Mouse (Mus musculus) ES-Bruce4 (cell line): ENCODE results near the gene Tescl. TPM values are rescaled to one million over a fixed set of nuclear protein-coding genes. Genes with fewer than 3 reads are reported as not detected.

Source experiments
- H3K27ac ChIP-seq: 2 replicates; pipeline ENCODE4 v1.5.1; 2012; ENCODE audit warnings: low read length, inconsistent platforms; ENCODE audit not compliant: insufficient read depth
- H3K27me3 ChIP-seq: 2 replicates; pipeline ENCODE4 v1.6.1; 2012; ENCODE audit warnings: mild to moderate bottlenecking, low read length, inconsistent platforms; ENCODE audit not compliant: control insufficient read depth, poor library complexity, insufficient read depth, severe bottlenecking
- H3K36me3 ChIP-seq: 2 replicates; pipeline ENCODE4 v1.6.1; 2012; ENCODE audit warnings: inconsistent platforms, mild to moderate bottlenecking, low read length, moderate library complexity; ENCODE audit not compliant: control insufficient read depth, poor library complexity, insufficient read depth, severe bottlenecking
- H3K4me1 ChIP-seq: one replicate; pipeline ENCODE4 v1.8.1; 2011; ENCODE audit warnings: low read length; ENCODE audit not compliant: control insufficient read depth, insufficient read depth
- H3K4me3 ChIP-seq: 2 replicates; pipeline ENCODE4 v1.5.1; 2011; ENCODE audit warnings: low read depth, mild to moderate bottlenecking, low read length
- H3K9ac ChIP-seq: 2 replicates; pipeline ENCODE4 v1.6.1; 2012; ENCODE audit warnings: low read depth, mild to moderate bottlenecking, inconsistent platforms; ENCODE audit not compliant: poor library complexity, severe bottlenecking
- H3K9me3 ChIP-seq: replicated peaks from 2 replicates; pipeline ENCODE4 v1.6.1; 2012; ENCODE audit warnings: mild to moderate bottlenecking, low read length, inconsistent platforms; ENCODE audit not compliant: control insufficient read depth, poor library complexity, insufficient read depth, severe bottlenecking
- CTCF ChIP-seq: IDR thresholded peaks from one replicate; pipeline ENCODE4 v1.8.1; 2011; ENCODE audit warnings: low read depth, low read length
- EP300 ChIP-seq: IDR thresholded peaks from 2 replicates; pipeline ENCODE4 v1.6.1; 2011; ENCODE audit warnings: low read depth, low read length; ENCODE audit not compliant: insufficient read depth
- POLR2A ChIP-seq: IDR thresholded peaks from one replicate; pipeline ENCODE4 v1.8.1; 2011; ENCODE audit warnings: low read length; ENCODE audit not compliant: insufficient read depth
- polyA plus RNA-seq: library from polyadenylated mRNA; stranded (reverse); fragments of >200 nt; gene quantifications from 2 replicates; pipeline ENCODE4 v1.2.4, GENCODE M21; 2011; ENCODE audit warnings: low read depth; ENCODE audit not compliant: missing spikeins, insufficient read depth, insufficient read length

Gene Tescl
- polyA plus RNA-seq, 1 experiment = not detected

GRCm38 (mm10) chr7:24365258-24366014 lies 31.7 kb upstream of the Tescl start:
- Histone ChIP-seq H3K27me3 (no peaks in the 10 kb centered on the region), H3K9me3 (no peaks in the 10 kb centered on the region), H3K36me3 (no peaks in the 10 kb centered on the region), H3K4me3 (no peak overlapping the region), H3K9ac (no peak overlapping the region), H3K4me1 (peaks cover 2% of the 10 kb centered on the region), H3K27ac (no peak overlapping the region)
- TF ChIP-seq EP300 = no peak
- TF ChIP-seq POLR2A = no peak
- no peak for TF ChIP-seq CTCF

GRCm38 (mm10) chr7:24364827-24365226 lies 31.1 kb upstream of the Tescl start:
- Histone ChIP-seq H3K4me1 (peaks cover 2% of the 10 kb centered on the region), H3K27ac (no peak overlapping the region), H3K9ac (no peak overlapping the region), H3K27me3 (no peaks in the 10 kb centered on the region), H3K9me3 (no peaks in the 10 kb centered on the region), H3K36me3 (no peaks in the 10 kb centered on the region), H3K4me3 (no peak overlapping the region)
- TF ChIP-seq EP300 = 0 out of 2 replicates have a peak, but pooled peaks have one; percentile 15
- TF ChIP-seq POLR2A = no peak
- TF ChIP-seq CTCF = peak; percentile 69

- Histone ChIP-seq H3K27ac (no peak overlapping the region), H3K27me3 (no peaks in the 10 kb centered on the region), H3K36me3 (no peaks in the 10 kb centered on the region), H3K4me1 (no peaks in the 10 kb centered on the region), H3K4me3 (no peak overlapping the region), H3K9ac (no peak overlapping the region), H3K9me3 (no peaks in the 10 kb centered on the region)
- TF ChIP-seq POLR2A (no peak), CTCF (peak; percentile 49), EP300 (no peak)
Measured at GRCm38 (mm10) chr7:24363228-24363627, 29.5 kb upstream of the Tescl start.

GRCm38 (mm10) chr7:24361001-24361400 lies 27.3 kb upstream of the Tescl start:
- no peaks in the 10 kb centered on the region for H3K27me3 ChIP-seq
- no peak overlapping the region for H3K9ac ChIP-seq
- no peaks in the 10 kb centered on the region for H3K9me3 ChIP-seq
- no peak overlapping the region for H3K4me3 ChIP-seq
- TF ChIP-seq POLR2A (no peak), CTCF (peak; percentile 34)
- H3K27ac ChIP-seq = no peak overlapping the region
- no peaks in the 10 kb centered on the region for H3K36me3 ChIP-seq
- no peaks in the 10 kb centered on the region for H3K4me1 ChIP-seq

- no peak for TF ChIP-seq EP300
- TF ChIP-seq CTCF = peak; percentile 11
- no peak for TF ChIP-seq POLR2A
- no peak overlapping the region for H3K9ac ChIP-seq
- H3K4me3 ChIP-seq = no peak overlapping the region
- no peaks in the 10 kb centered on the region for H3K27me3 ChIP-seq
- no peaks in the 10 kb centered on the region for H3K36me3 ChIP-seq
- H3K4me1 ChIP-seq = no peaks in the 10 kb centered on the region
- no peak overlapping the region for H3K27ac ChIP-seq
- no peaks in the 10 kb centered on the region for H3K9me3 ChIP-seq
Measured at GRCm38 (mm10) chr7:24359269-24359668, 25.5 kb upstream of the Tescl start.

GRCm38 (mm10) chr7:24357899-24358298 lies 24.2 kb upstream of the Tescl start:
- no peak overlapping the region for H3K9ac ChIP-seq

More at GRCm38 (mm10) chr7:24357899-24358298, 24.2 kb upstream of the Tescl start:
- no peaks in the 10 kb centered on the region for H3K36me3 ChIP-seq
- no peak overlapping the region for H3K27ac ChIP-seq
- no peaks in the 10 kb centered on the region for H3K9me3 ChIP-seq
- no peaks in the 10 kb centered on the region for H3K27me3 ChIP-seq
- no peaks in the 10 kb centered on the region for H3K4me1 ChIP-seq
- TF ChIP-seq POLR2A (no peak), CTCF (peak; percentile 86), EP300 (no peak)
- no peak overlapping the region for H3K4me3 ChIP-seq
